Mouse (Mus musculus) heart, adult 8-10 months (tissue): ENCODE measurements at regions not wholly inside any gene's neighbourhood (a gene's known extent, or its start where the extent isn't known, plus 50 kb on each side); places are given as distances from the start of the nearest gene placed in this dataset.

Experiments
- DNase-seq: peaks from one replicate; pipeline ENCODE4 v3.0.0; 2022; ENCODE audit warnings: low spot score

DNA sequence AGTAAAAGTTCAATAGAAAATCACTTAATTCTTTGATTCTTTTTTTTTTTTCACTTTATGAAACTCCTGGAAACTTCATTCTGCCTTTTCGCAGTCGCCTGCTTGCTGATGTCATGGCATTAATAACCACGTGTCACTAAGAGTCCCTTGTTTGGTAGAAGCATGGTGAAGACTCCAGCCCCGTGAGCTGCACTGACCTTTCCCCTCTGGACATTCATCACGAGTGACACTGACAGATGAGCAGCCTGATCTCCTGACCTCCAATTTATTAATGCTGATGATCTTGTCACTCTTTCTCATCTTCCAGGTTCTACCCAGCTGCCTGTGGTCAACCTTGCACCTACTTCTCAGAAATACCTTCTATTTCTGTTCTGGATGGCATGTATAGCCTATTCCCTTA, 867.1 kb upstream of the Slit2 start:
- DNase-seq = no peak

DNA sequence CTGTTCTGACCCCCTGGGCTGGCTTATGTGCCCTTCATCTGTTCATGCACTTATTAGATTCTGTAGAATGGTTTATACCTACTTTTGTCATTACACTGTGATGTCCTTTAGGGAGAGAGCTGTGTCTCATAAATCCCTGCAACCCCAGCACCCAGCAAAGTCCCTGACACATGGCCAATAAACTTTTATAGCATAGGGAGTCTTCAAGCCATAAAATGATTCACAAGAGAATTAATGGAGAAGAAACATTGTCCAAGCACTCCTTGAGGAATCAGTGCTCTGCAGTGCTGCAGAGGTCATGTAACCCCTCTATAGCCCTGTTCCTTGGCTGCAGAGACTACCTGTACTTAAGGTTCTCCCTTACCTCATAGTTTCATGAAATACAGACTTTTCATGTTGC, 887.2 kb upstream of the Slit2 start:
- no peak for DNase-seq

DNA sequence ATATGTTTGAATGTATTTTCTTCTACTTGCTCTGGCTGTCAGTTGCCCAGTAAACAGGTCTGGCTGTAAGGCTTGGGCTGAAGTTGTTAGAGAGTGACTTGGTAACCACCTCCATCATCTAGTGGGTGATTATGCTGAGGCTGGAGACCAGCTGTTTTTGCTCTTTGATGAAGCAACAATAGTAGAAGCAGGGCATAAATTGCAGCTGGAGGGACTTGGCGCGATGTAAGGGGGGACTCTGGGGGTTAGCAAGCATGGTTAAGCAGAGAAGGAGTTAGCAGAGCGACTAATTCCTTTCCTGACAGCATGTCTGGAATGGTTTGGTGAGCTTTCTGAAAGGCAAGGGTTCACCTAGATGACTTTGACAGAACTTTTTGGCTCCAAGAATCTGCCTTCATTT, 930.0 kb upstream of the Slit2 start:
- peak; percentile 9 for DNase-seq

DNA sequence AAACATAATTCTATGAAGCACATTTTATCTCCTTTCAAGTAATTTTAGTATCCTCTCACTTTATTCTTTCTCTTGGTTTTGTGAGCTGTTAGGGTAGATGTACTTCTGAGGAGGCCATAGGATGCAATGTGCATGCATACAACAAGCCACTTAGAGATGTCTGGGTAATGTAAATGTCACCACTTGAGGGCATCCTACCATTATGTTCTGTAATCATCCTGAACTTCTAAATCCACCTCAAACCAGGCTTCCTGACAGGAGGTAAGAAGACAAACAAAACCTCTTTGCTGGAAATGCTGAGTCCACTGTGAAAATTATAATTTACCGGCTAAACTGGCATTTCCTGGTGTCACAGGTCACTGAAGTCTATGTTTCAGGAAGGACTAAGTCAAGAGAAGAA, 946.2 kb upstream of the Slit2 start:
- DNase-seq = no peak

DNA sequence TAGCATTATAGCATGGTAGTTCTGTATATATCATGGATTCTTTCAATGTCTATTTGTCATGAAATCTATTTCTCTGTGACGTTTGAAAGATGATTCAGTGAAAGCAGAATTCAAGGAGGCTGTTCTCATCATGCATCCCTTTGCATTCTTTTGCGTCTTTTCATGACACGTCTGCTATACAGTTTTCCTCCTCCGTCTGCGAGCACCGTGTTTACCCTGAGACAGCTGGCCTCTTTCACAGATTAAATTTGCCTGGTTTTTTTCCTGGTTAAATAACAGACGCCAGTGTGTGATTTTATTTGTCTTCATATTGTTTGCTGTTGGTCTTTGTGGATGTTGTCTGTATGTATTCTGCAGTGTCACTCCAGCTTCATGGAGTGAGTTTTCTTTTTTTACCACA, 948.9 kb upstream of the Slit2 start:
- no peak for DNase-seq

DNA sequence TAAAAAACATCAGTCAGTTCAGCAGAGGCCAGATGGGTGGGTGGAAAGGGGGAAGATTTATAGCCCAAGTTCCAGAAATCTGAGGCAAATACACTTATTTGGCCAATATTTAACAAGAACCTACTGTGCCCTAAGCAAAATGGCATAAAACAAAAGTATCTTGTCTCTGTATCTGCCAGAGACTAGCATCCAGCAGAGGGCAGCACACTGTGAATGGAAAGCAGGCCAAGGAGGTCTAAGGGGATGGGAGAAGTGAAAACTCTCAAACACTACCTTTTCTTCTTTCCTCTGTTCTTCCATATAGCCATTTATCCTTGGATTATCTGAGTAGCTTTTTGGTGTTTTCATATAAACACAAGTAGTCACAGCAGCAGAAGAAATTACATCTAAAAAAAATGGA, 968.6 kb upstream of the Slit2 start:
- no peak for DNase-seq

DNA sequence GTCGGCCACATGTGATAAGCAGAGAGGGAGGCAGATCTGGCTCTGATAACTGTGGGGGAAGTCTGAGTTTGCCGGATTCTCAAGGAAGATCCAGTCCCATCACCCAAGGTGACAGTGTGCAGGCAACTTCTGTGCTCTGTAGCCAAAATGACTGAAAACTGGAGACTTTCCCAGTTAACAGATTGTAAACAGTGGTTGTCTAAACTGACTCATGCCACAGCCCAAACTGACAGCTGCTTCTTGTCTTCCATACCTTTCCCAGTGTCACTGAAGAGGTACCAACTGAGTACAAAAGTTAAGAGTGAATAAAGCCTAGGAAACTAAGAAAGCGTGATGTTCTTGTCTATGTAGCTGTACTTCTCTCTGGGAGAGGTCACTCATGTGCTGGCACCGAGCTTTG, 990.4 kb upstream of the Slit2 start:
- no peak for DNase-seq

DNA sequence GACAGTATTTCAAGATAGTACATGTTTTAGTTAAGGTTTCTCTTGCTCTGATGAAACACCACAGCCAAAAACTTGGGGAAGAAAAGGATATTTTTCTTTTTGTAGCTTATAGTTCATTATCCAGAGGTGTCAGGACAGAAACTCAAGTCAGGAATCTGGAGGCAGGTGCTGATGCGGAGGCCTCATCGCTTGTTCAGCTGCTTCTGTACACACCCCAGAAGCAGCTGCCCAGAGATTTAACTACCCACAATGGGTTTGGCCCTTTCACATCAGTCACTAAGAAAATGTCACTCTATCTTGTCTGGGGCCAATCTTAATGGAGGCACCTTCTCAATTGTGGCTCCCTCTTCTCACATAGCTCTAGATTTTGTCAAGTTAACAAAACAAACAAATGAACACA, 996.4 kb upstream of the Slit2 start:
- no peak for DNase-seq

DNA sequence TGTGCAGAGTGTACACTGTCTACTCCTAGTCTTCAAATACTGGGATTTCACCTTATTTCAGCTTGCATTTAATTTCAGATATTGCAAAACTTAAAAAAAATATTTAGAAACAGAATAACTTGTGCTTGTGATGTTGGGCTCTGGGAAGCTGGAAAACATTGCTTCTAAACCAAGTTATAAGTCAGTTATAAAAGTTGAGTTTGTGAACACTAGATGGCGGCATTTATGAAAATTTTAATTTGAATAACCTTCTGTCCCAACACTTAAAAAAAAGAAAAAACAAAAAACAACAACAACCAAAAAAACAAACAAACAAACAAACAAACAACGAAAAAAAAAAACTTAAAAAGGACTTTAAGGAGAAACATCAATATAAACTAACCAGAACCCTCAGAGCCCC, 1002.6 kb upstream of the Slit2 start:
- DNase-seq = no peak

DNA sequence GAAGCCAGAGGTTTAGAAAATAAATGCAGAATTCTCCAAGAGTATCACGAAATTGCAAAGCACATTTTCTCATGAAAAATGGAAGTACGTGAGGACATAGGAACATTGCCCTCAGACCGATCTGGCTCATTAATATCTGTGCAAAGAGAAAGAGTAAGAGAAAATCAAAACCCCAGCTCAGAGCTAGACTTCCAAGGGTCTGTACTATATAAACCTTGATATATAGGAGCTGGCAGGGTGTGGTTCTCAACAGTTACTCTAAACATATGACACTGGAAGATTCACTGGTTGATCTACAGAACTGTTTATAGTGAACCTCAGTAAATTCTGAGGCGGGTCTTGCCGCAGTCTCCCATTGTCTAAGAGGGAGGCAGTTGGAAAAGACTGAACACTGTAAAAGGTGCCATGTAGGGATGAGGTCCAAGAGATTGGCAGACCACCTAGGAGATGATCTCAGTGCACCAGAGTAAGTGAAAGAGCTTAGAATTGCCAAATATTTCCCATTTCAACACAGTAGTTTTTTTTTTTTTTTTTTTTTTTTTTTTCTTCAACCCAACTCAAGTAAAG, 1014.0 kb upstream of the Slit2 start:
- DNase-seq = no peak

DNA sequence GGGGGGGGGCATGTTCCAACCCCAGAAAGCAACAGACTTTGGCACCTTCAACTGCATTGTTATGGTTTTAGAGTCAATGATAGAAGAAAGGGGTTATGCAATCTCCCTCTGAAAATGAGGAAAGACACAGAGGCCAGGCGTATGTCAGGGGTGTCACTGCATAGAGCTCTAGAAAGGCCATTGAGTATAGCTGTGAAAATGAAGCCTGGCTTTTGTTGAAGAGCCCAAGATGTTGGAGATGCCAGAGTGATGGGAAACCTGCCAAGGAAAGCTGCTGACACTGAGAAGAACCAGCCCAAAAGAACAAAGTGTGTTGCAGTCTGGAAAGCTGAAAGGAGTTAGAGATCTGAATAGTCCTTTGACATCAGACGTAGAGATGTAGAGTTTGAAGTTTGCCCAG, 1022.2 kb upstream of the Slit2 start:
- no peak for DNase-seq

DNA sequence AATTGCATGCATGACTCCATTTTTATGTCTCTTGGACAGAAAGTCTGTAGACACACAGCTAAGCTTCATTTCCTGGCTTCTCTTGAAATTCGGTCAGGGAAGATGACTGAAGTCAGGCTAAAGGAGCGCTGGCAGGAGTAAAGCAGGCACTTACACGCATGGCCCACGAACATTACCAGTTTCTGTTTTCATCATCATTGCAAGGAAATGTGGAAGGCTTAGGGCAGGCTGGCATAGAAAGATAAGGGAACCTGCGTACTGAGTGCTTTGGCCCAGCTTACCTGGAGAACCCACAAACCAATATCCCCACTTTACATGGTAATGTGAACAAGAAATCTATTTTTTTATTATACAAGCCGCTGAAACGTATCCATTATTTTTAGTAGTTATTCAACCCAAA, 1056.6 kb upstream of the Slit2 start:
- no peak for DNase-seq

DNA sequence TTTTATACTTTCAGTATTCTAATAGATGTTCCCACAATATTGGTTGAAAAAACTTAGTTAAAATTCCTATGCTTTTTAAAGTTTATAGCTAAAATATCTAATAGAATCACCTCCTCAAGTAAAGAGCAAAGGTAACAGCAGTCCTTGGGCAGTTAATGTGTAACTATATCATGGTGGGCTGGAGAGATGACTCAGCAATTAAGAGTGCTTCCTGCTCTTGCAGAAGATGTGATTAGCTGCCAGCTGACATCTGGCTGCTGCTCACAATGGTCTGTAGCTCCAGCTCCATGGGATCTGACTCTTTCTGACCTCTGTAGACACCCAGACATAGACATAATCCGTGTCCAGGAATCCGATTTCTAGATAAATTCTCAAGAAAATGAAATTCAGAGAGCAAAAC, 1044.5 kb upstream of the Lcorl start:
- no peak for DNase-seq

DNA sequence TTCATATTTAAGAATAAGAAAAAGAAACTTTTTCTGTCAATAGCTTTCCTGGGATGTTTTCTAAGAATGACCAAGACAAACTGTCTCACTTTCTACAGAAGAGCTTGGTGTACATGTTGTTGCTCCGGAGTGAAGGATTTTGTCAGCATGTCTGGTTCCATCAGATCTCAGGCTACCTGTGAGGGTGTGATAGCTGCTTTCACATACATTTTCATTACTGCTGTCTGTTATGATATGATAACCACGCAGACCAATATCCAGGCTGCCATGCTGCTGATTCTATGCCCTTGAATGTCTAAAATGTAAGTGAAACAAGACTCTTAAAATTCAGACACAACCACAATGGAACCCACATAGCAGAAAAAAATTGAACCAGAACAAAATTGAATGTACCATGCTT, 1036.6 kb upstream of the Lcorl start:
- DNase-seq = no peak

DNA sequence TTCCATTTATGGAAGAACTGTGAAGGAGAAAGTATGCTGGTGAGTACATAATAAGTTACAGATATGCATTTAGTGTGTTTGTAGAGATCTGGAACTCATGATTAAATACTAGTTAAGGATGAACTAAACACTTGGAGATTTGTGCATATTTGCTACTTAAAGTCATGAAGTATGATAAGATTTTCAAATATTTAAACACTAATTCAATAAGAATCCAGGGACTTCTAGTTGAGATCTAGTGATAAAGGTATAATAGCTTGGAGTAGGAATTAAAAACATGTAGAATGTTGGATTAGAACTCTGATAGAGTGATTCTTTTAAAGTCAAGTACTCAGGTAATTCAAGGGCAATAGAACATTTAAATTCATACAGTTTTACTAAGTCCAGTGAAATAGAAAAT, 1026.5 kb upstream of the Lcorl start:
- DNase-seq = no peak

DNA sequence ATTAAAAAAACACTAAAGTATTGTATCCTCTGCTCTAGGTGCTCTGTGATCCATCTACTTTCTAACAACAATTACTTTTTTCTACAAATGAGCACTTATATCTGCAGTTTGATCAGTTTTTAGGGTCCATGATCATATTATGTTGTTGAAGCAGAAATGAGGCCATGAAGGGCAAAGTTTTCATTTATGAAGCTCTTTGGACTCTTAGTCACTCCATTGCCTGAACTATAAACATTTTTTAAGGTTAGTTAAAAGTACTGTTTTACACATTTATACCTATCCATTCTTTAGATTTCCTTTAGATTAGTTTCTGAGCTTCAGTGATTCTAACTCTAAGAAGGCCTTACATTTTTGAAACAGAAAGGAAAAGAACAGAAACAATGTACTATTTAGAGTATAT, 999.4 kb upstream of the Lcorl start:
- no peak for DNase-seq

DNA sequence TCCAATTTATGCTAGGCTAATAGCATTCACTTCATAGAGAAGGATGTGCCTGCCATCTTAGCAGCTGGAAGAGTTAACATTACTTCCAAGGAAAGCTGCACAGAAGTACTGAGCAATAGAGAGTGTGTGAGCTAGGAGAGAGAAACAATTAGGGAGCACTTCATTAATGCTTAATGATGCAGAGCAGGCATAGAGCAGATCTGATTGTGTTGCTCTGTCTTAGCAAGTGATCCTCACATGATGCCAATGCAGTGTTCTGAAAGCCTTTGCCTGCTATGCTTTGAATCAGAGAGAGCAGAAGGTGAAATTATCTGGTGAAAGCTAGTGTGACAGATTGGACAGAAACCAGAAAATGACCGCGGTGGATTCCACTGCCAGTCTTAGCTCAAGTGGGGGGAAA, 987.8 kb upstream of the Lcorl start:
- no peak for DNase-seq

DNA sequence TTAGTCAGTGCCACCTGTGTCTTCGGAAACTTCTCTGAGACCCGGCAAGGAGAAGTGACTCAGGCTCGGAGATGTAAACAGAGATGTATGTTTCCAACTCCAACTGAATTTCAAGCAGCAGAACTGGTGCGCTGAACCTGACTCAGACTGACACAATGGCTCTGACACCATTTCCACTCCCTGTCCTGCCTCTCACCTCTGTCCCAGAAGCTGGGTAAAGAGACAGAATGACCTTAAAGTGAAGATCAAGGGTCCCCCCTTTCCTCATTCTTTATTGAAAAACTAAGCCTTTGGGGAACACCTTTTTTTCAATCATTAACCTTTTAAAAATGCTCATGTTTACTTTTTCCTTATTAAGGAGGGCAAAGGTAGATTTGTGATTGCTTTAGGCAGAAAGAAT, 979.4 kb upstream of the Lcorl start:
- DNase-seq = no peak

DNA sequence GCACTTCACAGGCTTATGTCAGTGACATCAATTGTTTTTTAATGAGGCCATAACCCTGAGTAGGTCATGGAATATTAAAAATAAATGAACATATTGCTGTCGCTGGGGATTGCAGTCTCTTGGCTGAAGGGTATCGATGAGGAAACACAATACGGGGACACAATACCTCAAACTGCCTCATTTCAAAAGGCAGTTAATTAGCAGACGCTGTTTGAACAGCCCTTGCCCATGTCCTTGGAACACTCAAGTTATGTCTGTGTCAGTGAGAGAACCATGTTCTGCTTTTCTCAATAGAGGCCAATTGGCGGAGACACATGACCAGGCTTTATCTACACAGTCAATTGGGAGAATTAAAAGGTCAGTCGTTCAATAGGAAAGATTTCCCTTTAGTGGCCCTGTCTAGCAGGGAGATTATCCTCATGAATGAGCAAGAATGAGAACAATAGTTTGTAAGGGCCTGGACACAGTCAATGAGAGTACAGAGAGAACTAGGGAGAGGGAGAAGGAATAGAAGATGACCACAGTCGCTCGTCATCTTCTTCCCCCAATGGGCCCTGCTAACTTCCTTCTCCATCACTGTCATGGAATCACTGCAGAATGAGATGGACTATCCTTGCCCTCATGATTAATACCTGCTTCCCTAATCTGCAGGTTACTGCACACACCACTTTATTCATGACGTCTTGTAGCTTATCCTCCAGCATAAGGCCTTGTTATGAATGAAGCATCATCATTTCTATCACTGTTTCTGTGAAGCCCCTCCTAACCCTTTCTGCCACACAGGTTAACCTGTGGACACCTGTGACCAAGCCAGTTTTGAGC, 973.6 kb upstream of the Lcorl start:
- DNase-seq = no peak

DNA sequence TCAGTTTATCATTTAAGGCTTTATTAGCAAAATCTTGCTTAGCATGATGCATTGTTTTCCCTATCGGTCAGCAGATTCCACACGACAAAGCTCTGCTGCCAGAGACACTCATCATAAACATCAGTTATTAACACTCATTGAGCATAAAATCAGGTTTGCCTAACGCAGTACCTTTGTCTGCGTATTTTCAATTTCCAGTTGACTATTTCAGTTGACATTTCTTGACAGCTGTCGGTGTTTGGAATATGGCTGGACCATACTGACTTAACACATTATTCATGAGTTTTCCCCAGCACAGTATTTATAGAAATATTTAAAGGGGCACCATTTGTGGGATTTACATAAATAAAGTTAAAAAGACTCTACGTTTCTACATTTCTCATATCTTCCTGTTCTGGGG, 972.7 kb upstream of the Lcorl start:
- DNase-seq = no peak

DNA sequence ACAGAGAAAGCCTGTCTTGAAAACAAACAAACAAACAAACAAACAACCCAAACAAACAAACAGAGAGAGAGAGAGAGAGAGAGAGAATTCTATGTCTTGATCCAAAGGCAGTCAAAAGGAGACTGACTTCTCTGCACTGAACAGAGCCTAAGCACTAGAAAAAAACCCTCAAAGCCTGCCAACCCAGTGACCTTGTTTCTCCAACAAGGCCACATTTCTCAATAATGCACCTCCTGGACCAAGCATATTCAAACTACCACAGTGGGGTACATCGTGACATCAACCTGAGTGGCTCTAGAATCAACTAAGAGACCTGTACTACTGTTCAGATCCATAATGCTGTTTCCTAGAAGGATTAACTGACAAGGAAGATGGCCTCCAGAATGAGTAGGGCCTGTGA, 969.0 kb upstream of the Lcorl start:
- DNase-seq = no peak

DNA sequence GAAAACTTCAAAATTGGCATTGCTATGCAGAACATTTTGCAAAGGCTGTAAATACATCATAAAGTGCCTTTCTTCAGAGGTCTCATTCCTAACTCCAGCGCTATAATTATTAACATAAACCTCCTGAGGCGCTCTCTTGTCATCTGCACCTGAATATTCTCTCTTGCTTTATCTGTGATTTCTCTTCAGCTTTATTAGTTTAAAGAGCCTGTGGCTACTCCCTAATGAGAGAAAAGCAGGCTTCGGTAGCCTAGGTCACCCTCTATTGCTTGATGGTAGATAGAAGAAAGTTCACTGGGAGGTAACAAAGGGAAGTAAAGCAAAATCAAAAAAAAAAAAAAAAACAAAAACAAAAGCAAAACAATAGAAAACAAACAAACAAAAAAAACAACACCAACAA, 967.5 kb upstream of the Lcorl start:
- DNase-seq = no peak

DNA sequence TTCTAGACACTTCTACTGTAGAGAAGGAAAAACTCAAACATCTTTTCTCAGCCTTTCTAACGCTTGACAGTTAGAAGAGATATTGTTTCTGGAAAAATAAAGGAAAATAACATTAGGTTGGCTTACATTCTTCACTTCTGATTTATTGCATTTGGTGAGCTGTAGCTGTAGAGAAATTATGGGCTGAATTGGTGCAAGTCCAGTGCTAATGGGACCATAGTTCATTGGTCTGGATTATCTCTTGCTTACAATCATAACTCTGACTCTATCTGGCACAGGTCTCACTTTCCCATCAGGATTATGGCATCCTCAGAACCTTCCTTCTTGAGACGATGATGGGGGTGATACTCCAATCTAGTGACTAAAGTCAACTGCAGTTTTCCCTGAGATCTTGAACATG, 937.7 kb upstream of the Lcorl start:
- DNase-seq = no peak
